Mouse (Mus musculus) G1E (cell line): ENCODE results near the gene Acot7.

Experiments used
- CTCF ChIP-seq: IDR thresholded peaks from 2 replicates; pipeline ENCODE4 v1.5.1; 2012; ENCODE audit warnings: low read depth, low read length, inconsistent platforms, mixed read lengths
- GATA1 ChIP-seq: IDR thresholded peaks from 2 replicates; pipeline ENCODE4 v1.6.1; 2012; ENCODE audit warnings: borderline replicate concordance, low read length, inconsistent platforms, mixed read lengths
- GATA2 ChIP-seq: IDR thresholded peaks from 2 replicates; pipeline ENCODE4 v1.6.1; 2012; ENCODE audit warnings: low read depth, low read length, inconsistent platforms, borderline replicate concordance
- POLR2AphosphoS5 ChIP-seq: IDR thresholded peaks from 2 replicates; pipeline ENCODE4 v1.6.1; 2012; ENCODE audit warnings: low read depth, low read length, inconsistent platforms; ENCODE audit not compliant: insufficient replicate concordance
- TAL1 ChIP-seq: conservative IDR thresholded peaks from 2 replicates; pipeline ENCODE4 v1.6.1; 2012; ENCODE audit warnings: low read depth, low read length, inconsistent platforms, mixed read lengths

DNA sequence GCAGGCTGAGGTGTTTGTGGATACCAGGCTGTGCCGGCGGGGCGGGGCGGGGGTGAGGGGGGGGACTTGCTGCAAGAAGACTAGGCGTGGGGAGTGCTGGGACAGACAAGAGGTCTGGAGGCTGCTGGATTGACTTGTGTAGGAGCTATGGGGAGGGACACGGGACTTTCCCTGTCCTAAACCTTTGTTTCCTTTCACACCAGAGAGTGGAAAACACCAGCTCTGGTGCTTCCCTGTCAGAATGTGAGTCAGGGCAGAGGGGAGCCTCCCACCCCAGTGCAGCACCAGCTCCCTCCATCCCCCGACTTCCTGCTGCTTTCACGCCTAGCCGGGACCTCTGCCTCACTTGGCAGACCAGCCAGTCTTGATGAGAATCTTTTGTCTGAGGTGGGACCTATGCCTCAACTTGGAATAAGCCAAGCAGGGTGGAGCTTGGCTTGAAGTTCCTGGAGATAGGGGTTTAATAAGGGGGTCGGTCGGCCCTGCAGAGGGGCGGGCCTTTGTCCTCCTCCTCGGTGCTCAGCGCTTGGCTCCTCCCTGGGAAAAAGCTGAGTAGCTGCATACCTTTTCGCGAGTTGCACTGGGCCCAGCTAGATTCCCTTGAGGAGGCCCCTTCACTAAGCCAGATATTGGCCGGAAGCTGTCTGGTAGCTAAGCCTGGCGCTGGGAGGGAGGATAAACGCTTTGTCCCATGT lies 7.7 kb downstream of the Acot7 start:
- no peak for TF ChIP-seq CTCF
- TF ChIP-seq GATA1: no peak
- no peak for TF ChIP-seq TAL1
- TF ChIP-seq POLR2AphosphoS5: no peak
- no peak for TF ChIP-seq GATA2
